Mouse (Mus musculus): ENCODE results near the gene Map7d1.

Map7d1 gene

GRCm38 (mm10) chr4:126202303-126203181 lies 53.6 kb downstream of the Map7d1 start, which contains the start of gene Thrap3:
Gene Thrap3, minus strand, starts transcription at chr4:126202760.
- DNase-seq (ENCODE audit: extremely low spot score) = peak; percentile 98

DNA sequence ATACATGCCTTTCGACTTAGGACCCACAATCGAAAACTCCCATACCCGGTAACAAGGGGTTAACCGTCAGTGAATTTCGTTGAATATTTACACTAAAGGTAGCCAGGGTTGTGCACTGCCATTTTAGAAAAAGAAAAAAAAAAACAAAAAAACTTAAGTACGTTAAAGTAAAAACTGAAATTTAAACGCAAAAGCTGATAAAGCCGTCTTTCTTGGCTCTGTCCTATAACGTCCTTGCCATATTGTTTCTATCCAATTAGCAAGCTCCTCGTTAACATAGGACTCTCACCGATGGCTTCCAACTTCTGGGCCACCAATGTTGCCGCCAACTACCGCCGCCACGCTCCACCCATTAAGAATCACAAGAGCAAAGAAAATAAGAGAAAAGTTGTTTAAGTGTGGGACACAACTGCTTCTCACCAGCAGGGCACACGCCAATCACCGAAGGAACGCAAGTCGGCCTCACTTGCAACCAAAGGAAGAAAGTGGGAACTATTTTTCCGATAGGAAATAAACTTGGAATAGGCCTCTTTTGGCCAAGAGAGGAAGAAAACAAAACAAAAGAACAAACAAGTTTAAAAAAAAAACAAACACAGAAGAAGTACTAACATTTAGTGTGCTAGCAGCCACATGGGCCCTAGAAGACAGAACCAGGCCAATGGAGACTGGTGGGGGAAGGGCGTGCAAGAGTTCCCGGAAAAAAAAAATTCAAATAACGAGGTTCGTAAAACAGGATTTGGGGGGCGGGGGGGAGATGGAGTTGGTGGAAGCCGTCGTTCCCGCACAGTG lies 54.4 kb downstream of the Map7d1 start:
- DNase-seq (ENCODE audit: extremely low spot score) = no peak

DNA sequence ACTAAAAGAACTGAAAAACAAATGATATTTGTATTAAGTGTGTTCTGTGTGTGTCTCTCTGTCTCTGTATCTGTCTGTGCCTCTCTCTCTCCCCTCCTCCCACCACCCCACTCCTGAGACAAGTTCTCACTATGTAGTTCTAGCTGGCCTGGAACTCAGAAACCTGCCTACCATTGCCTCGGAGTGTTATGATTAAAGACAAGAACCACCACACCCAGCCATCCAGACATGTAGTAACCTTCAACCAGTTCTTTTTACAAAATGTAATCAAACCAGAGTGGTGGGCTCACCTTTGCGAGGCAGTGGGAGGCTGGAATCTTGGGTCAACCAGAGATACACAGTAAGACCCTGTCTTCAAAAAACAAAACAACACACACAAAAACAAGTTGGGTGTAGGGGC lies 55.5 kb downstream of the Map7d1 start:
- no peak for DNase-seq (ENCODE audit: extremely low spot score)

- DNase-seq (ENCODE audit: extremely low spot score) = no peak
Measured at GRCm38 (mm10) chr4:126200036-126200435, 56.1 kb downstream of the Map7d1 start.

DNA sequence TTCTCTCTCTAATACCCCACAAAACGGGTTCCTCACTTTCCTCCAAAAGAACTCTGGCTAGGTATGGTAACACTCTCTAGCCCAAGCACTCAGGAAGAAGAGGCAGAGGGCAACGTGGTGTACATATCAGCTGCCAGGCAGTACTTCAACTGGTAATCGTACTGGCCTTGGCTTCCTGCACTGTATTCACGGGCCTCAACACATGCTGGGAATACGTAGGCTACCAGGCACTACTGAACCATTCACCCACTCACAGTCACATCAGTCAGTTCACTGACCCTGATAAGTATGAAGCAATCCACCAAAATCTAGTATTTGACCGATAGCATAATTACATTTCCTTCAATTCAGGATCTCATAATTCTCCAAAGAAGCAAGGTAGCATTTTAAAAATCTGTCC lies 56.6 kb downstream of the Map7d1 start:
- DNase-seq (ENCODE audit: extremely low spot score) = no peak

DNA sequence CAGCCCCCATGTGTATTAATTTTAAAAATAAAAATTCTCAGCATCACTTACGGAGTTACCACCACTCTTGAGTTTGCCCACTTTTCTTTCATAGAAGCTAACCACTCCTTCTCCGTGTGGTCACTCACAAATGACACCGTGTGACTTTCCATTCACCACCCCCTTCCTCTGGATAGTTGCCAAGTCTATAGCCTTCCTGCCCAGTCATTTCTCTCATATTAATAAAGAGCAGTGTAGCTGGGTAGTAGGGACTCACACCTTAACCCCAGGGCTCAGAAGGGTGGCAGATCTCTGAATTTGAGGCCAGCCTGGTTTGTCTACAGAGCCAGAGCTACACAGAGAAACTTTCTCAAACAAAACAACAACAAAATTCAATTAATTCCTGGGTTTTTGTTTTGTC lies 58.7 kb downstream of the Map7d1 start:
- DNase-seq (ENCODE audit: extremely low spot score) = no peak

DNA sequence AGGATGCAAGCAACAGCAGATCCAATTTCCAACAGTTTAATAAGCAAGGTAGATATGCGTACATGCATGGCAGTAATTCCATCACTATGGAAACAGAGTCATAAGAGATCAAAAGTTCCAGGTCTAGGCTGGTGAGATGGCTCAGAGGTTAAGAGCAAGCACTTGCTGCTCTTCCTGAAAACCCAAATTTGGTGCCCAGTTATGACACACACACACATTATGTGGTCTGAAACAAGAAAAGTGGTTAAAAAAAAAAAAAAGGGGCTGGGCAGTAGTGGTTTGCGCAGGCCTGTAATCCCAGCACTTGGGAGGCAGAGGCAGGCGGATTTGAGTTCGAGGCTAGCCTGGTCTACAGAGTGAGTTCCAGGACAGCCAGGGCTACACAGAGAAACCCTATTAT lies 61.2 kb downstream of the Map7d1 start:
- no peak for DNase-seq (ENCODE audit: extremely low spot score)

- DNase-seq (ENCODE audit: extremely low spot score) = no peak
Measured at GRCm38 (mm10) chr4:126194216-126194615, 61.9 kb downstream of the Map7d1 start.

DNA sequence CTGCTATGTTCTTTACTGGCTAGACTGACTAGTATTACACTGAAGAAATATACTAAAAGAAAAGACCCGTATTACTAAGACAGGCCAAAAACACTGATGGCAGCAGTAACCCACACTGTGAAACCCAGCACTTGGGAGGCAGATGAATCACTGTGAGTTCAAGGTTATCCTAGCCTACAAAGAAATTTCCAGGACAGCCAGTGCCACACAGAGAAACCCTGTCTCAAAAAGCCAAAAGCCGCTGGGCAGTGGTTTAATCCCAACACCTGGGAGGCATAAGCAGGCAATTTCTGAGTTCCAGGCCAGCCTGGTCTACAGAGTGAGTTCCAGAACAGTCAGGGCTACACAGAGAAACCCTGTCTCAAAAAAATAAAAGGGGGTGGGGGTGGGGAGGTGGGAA lies 65.5 kb downstream of the Map7d1 start:
- no peak for DNase-seq (ENCODE audit: extremely low spot score)

GRCm38 (mm10) chr4:126187096-126187495 lies 69.0 kb downstream of the Map7d1 start:
- DNase-seq (ENCODE audit: extremely low spot score) = no peak

GRCm38 (mm10) chr4:126183034-126183433 lies 73.1 kb downstream of the Map7d1 start:
- DNase-seq (ENCODE audit: extremely low spot score) = no peak
